Mouse (Mus musculus) liver, embryonic 11.5 days (tissue): ENCODE measurements at regions not wholly inside any gene's neighbourhood (a gene's known extent, or its start where the extent isn't known, plus 50 kb on each side); places are given as distances from the start of the nearest gene placed in this dataset.

Source experiments
- ATAC-seq: fragments of 200-750 bp; cut with Nextera tagmentation; replicated peaks from 2 replicates; pipeline ENCODE4 v1.8.0; 2017; ENCODE audit warnings: moderate number of reproducible peaks, mild to moderate bottlenecking, moderate TSS enrichment, moderate library complexity; ENCODE audit not compliant: low FRiP score
- DNase-seq: peaks from one replicate; pipeline ENCODE4 v3.0.0-alpha.2; 2017; ENCODE audit warnings: low spot score
- H3K27ac ChIP-seq: fragments of 300-500 bp; sonication (generic); 2 replicates; pipeline ENCODE4 v1.5.1; 2014; ENCODE audit warnings: mild to moderate bottlenecking, low read depth, low read length, control low read depth
- H3K27me3 ChIP-seq: fragments of 300-500 bp; sonication (generic); replicated peaks from 2 replicates; pipeline ENCODE4 v1.6.1; 2014; ENCODE audit warnings: low read length, mixed read lengths; ENCODE audit not compliant: control insufficient read depth, insufficient read depth
- H3K36me3 ChIP-seq: fragments of 300-500 bp; sonication (generic); 2 replicates; pipeline ENCODE4 v1.6.1; 2014; ENCODE audit warnings: mild to moderate bottlenecking, low read length, moderate library complexity, mixed read lengths; ENCODE audit not compliant: control insufficient read depth, insufficient read depth
- H3K4me1 ChIP-seq: fragments of 300-500 bp; sonication (generic); replicated peaks from 2 replicates; pipeline ENCODE4 v1.6.1; 2014; ENCODE audit warnings: low read length, mixed read lengths; ENCODE audit not compliant: control insufficient read depth, insufficient read depth
- H3K4me2 ChIP-seq: fragments of 300-500 bp; sonication (generic); 2 replicates; pipeline ENCODE4 v1.6.1; 2014; ENCODE audit warnings: mild to moderate bottlenecking, control low read depth, moderate library complexity
- H3K4me3 ChIP-seq: fragments of 300-500 bp; sonication (generic); 2 replicates; pipeline ENCODE4 v1.5.1; 2014; ENCODE audit warnings: low read depth, low read length, control low read depth
- H3K9ac ChIP-seq: fragments of 300-500 bp; sonication (generic); 2 replicates; pipeline ENCODE4 v1.6.1; 2014; ENCODE audit warnings: low read depth, low read length, control low read depth
- H3K9me3 ChIP-seq: fragments of 300-500 bp; sonication (generic); 2 replicates; pipeline ENCODE4 v1.6.1; 2016; ENCODE audit warnings: low read length, inconsistent platforms, mixed read lengths; ENCODE audit not compliant: control insufficient read depth
- WGBS: fragments of 180-500 bp; shearing (Covaris S2); extraction: QIAGEN DNeasy Blood & Tissue Kit; methylation state at CpG from one replicate; pipeline ENCODE4 v1.1.7; 2014; 5-methylcytosine and 5-hydroxymethylcytosine counted together

DNA sequence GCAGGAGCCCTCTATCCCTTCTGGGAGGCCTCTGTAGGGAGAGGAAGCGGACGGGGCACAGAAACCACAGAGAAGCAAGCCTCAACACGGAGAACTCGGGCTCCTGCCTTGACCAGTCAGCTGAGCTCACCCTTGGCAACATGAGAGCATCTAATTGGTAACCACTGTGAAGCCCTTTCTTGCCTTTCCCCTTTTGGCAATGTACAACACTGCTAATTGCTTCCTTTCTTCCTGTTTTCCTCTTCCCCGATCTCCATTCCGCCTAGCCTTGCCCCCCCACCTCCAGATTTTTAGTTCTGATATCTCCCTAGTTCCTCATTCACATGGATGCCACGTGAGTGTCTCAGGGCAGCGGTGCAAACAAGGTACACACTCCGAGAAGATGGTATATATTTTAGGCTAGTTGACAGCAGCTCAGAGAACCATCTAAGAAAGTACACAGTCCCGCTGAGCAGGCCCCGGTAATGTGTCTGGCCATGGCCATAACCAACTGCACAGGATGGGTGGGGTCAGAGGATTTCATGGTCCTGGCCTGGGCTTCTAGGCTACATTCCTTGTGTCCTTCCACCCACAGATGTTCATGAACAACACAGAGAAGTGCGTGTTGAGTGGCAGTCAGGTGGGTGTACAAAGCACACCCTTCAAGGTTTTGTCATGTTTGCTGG lies 103.4 kb downstream of the Cxcl12 start:
- no peak overlapping the region for H3K27ac ChIP-seq
- WGBS = 51% methylated on average over 12 of the region's 12 CpGs
- no peaks in the 10 kb centered on the region for H3K36me3 ChIP-seq
- H3K9ac ChIP-seq = no peak overlapping the region
- no peak for ATAC-seq
- no peaks in the 10 kb centered on the region for H3K27me3 ChIP-seq
- no peaks in the 10 kb centered on the region for H3K4me1 ChIP-seq
- no peak overlapping the region for H3K4me3 ChIP-seq
- no peaks in the 10 kb centered on the region for H3K9me3 ChIP-seq
- no peak overlapping the region for H3K4me2 ChIP-seq
- no peak for DNase-seq

- Histone ChIP-seq H3K4me1 (no peaks in the 10 kb centered on the region), H3K36me3 (no peaks in the 10 kb centered on the region), H3K27ac (no peak overlapping the region), H3K9me3 (no peaks in the 10 kb centered on the region), H3K27me3 (no peaks in the 10 kb centered on the region), H3K4me2 (no peak overlapping the region), H3K4me3 (no peak overlapping the region), H3K9ac (no peak overlapping the region)
- DNase-seq (no peak), ATAC-seq (no peak)
- WGBS = 71% methylated on average over 9 of the region's 9 CpGs
These were observed 104.1 kb downstream of the Cxcl12 start for GRCm38 (mm10) chr6:117272227-117272955.

GRCm38 (mm10) chr6:117275915-117276314 lies 107.6 kb downstream of the Cxcl12 start:
- no peak overlapping the region for H3K4me3 ChIP-seq
- no peaks in the 10 kb centered on the region for H3K9me3 ChIP-seq
- ATAC-seq = no peak
- H3K4me1 ChIP-seq = no peaks in the 10 kb centered on the region
- 78% methylated on average over 5 of the region's 5 CpGs for WGBS
- DNase-seq = peak; percentile 2
- H3K36me3 ChIP-seq = no peaks in the 10 kb centered on the region
- no peaks in the 10 kb centered on the region for H3K27me3 ChIP-seq
- no peak overlapping the region for H3K4me2 ChIP-seq
- H3K27ac ChIP-seq = no peak overlapping the region
- no peak overlapping the region for H3K9ac ChIP-seq

DNA sequence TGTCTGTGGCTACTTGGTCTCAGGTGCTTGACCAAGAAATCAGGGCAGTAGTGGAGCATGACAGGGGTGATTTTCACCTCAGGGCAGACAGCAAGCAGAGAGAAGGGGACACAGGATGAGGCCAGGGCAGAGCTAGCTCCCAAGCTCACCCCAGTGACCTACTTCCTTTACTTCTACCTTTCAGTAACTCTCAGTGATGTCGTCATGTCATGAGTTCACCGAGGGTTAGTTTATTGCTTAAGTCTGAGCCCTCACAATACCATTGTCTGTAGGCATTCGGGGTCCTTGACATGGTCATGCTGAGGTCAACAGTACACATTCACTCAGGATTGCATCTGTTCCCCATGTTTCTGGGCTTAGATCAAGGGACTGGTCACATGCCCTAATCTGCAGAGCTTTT lies 108.5 kb downstream of the Cxcl12 start:
- no peaks in the 10 kb centered on the region for H3K9me3 ChIP-seq
- no peak overlapping the region for H3K4me2 ChIP-seq
- no peak overlapping the region for H3K27ac ChIP-seq
- WGBS = 76% methylated on average over 3 of the region's 3 CpGs
- H3K27me3 ChIP-seq = no peaks in the 10 kb centered on the region
- no peaks in the 10 kb centered on the region for H3K36me3 ChIP-seq
- H3K4me1 ChIP-seq = no peaks in the 10 kb centered on the region
- no peak overlapping the region for H3K4me3 ChIP-seq
- ATAC-seq (no peak), DNase-seq (no peak)
- H3K9ac ChIP-seq = no peak overlapping the region

- ATAC-seq (no peak), DNase-seq (no peak)
- Histone ChIP-seq H3K9ac (no peak overlapping the region), H3K4me3 (no peak overlapping the region), H3K36me3 (no peaks in the 10 kb centered on the region), H3K27me3 (no peaks in the 10 kb centered on the region), H3K27ac (no peak overlapping the region), H3K9me3 (no peaks in the 10 kb centered on the region), H3K4me2 (no peak overlapping the region), H3K4me1 (no peaks in the 10 kb centered on the region)
These were observed 111.0 kb downstream of the Cxcl12 start for GRCm38 (mm10) chr6:117279297-117279696.

GRCm38 (mm10) chr6:117279786-117280411 lies 111.6 kb downstream of the Cxcl12 start:
- no peak overlapping the region for H3K9ac ChIP-seq
- no peak for ATAC-seq

DNA sequence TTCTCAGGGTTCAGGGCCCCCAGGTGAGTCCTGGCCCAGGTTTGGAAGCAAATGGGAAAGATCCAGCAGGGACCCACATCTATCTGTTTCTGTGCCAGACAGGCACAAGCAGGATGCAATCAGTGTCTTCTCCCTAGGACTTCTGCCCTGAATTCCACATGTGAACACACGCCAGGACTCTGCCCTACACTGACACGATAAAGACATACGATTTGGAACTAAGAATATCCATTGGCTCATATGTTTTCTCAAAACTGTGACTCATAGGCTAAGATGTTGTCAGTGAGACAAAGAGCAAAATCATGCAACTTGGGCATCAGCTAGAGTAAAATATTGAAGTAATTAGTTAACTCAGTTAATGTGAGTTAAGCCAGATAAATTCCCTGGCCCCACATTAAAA lies 112.6 kb downstream of the Cxcl12 start:
- no peak for ATAC-seq
- Histone ChIP-seq H3K27ac (no peak overlapping the region), H3K4me1 (no peaks in the 10 kb centered on the region), H3K9ac (no peak overlapping the region), H3K9me3 (no peaks in the 10 kb centered on the region), H3K4me3 (no peak overlapping the region), H3K36me3 (no peaks in the 10 kb centered on the region), H3K27me3 (no peaks in the 10 kb centered on the region), H3K4me2 (no peak overlapping the region)
- WGBS = 79% methylated on average over 3 of the region's 3 CpGs
- DNase-seq = no peak

More at GRCm38 (mm10) chr6:117279786-117280411, 111.6 kb downstream of the Cxcl12 start:
- Histone ChIP-seq H3K27ac (no peak overlapping the region), H3K9me3 (no peaks in the 10 kb centered on the region), H3K4me2 (no peak overlapping the region), H3K4me3 (no peak overlapping the region), H3K36me3 (no peaks in the 10 kb centered on the region), H3K27me3 (no peaks in the 10 kb centered on the region), H3K4me1 (no peaks in the 10 kb centered on the region)
- WGBS = 64% methylated on average over 14 of the region's 14 CpGs
- no peak for DNase-seq

- Histone ChIP-seq H3K4me1 (no peaks in the 10 kb centered on the region), H3K9ac (no peak overlapping the region), H3K9me3 (no peaks in the 10 kb centered on the region), H3K4me2 (no peak overlapping the region), H3K36me3 (no peaks in the 10 kb centered on the region), H3K4me3 (no peak overlapping the region), H3K27me3 (no peaks in the 10 kb centered on the region), H3K27ac (no peak overlapping the region)
- 65% methylated on average over 3 of the region's 3 CpGs for WGBS
- ATAC-seq (no peak), DNase-seq (no peak)
These were observed 115.3 kb downstream of the Cxcl12 start for GRCm38 (mm10) chr6:117283616-117284015.
